Mouse (Mus musculus) A20 (cell line): ENCODE measurements around the gene Dhrs11.

ENCODE experiments used
- DNase-seq: peaks from one replicate; pipeline ENCODE4 v3.0.0-alpha.2; 2011; ENCODE audit warnings: low read depth, low spot score

Dhrs11 gene

DNA sequence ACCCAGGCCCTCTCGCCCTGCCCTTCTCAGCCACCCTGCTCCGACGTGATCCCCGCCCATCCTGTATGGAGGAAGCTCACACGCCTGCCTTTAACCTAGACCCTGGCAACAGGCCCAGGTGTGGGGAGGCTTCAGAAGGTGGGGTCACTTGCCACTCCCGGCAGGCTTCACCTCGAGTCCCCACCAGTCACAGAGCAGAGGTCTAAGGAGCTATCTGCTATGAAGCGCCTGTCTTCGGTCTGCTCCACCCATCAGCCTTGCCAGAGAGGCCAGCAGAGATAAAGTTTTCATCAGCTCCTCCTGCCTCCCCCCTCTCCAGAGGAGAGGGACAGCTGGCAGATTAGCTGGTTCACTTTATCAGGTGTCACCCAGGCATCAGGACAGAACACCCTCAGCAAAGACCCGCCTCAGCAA, 5.3 kb downstream of the Dhrs11 start:
- no peak for DNase-seq

DNA sequence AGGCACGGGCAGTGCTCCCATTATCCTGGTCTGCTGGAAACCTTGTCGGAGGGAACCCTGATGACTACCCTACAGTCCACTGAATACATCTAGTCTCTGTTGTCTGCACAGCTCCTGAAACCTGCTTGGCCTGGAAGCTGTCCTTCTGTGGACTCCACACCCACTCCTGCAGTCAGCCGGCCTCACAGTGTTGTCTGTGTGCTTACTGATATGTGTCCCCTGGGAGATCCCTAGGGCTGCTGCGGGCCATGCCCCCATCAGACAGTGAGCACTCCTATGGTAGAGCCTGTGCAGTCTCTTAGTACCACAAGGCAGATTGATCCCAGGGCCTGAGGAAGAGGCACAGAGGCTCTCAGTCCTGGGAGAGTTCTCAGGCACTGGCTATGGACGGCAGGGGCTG, 6.3 kb downstream of the Dhrs11 start:
- no peak for DNase-seq

- DNase-seq, result no peak
Observed at GRCm38 (mm10) chr11:84821131-84821770, 7.5 kb downstream of the Dhrs11 start.

DNA sequence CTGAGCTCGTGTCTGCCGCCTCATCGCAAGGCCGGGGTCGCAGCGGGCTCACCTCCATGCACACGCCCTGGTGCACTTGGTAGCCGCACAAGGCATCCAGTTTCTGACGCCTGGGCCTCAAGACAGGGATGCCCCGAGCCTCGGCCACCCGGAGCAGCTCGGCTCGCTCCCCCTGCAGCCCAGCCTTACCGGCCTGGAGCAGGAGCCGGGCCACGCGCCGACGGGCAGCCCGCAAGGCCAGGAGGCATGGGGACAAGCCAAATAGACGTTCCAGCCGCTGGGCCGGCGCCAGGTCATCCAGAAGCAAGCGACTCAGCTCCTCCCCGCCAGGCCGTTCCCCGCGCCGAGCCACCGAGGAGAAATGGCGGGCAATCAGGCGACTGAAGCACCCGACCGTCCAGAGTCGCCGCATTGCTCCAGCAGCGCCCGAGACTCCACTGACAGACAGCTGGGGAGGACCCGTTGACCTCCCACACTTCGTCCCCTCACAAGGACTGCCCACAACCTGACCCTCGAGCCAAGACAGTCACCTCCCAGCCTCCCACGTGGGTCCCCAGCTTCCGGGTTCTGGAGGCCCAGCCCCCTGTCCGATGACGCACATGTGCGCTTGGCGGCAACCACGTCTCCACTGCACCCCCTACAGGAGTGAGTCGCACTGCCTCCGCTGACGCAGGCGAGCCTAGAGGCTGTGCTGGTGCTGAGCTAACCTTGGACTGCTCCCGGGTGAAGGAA, 9.7 kb downstream of the Dhrs11 start, which contains the start of gene Mrm1:
Gene Mrm1, minus strand, starts transcription at position 555 of the 732 bp plus-strand sequence.
- DNase-seq, result peak; percentile 97

DNA sequence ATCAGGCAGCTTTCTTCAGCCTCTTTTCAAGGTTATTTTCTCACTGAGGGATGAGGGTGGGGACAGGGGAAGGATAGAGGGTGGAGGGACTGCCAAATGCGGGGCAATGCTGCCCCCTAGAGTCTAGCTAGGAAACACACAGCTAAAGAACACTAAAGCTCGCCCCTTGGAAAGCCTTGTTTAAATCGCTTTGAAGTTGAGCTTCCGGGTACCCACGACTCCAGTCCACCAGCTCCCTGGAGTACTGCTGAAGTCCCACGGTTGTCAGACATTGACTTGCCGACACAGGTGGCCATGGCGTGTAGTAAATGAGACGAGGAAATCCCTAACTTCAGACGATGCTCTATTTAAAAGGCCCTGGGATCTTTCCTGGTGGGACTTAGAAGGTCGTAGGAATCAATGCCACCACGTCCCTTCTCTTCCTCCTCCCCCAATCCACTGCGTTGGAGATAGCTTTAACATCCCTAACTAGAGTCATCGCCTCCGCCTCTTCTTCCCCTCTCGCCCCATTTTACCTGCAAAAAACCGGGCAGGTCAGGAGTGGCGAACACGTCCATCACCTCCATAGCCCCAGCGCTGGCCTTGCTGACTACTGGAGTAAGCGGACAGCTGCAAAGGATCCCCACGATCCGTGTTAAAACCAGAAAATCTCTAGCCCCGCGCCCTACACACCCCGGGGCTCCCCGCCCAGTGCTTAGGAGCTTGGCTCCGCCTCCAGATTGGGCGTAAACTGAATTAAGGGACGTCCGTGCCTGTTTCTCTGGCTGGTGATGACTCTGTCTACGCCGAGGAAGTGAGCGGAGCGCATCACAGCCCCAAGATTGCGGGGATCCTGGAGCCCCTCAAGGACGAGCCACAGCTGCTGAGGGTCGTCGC, 10.5 kb downstream of the Dhrs11 start:
- peak; percentile 93 for DNase-seq

- peak; percentile 25 for DNase-seq
Observed at GRCm38 (mm10) chr11:84817362-84817761, 11.4 kb downstream of the Dhrs11 start.

GRCm38 (mm10) chr11:84813724-84814510, 14.9 kb downstream of the Dhrs11 start:
- peak; percentile 75 for DNase-seq

DNA sequence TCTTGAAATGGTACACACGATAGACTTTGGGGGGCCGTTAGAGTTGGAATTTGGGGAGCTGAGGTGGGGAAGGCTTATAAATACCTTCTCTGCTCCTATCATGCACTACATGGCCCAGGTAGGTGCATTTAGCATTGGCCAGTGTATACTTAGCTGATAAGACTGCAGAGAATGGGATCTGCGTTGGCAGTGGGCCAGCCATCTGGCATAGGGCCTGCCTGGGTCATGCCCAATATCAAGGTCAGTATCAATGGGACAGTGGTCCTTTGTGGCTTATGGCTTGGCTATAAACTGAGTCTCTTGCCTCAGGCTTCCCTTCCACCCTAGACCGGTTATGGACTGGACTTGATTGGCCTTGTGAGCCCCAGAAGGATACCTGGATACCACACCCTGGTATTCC, 24.4 kb downstream of the Dhrs11 start:
- DNase-seq, result no peak

DNA sequence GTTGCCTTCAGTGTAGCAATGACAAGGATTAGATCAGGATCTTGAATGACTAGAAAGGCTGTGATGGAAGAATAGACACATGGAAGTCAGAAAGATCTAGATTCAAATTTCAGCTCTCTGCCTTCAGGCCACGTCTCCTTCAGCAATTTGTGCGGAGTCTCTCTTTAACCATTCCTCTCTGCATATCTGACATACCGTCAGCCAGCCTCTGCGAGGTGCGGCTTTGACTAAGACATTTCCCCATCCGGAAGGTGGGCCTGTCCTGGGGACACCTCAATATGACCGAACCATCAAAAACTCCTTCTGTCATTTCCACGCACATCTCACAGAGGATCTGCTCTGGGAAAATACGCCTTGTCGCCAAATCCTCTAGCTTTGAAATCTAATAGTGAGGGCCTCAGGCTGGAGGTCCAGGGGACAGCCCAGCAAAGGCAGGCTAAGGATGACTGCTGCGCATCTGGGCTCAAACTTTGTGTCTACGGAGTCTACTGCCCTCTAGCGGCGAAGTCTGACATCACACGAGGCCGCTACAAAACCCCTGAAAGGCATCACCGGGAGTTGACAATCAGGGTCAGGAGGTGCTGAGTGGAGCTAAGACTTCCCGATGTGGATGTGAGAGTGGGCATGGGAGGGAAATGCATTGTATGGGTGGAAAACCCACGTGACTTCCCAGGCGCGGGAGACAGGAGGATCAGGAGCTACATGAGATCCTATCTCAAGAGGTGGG, 31.0 kb downstream of the Dhrs11 start:
- peak; percentile 78 for DNase-seq

GRCm38 (mm10) chr11:84797026-84797425, 31.8 kb downstream of the Dhrs11 start:
- DNase-seq, result no peak

DNA sequence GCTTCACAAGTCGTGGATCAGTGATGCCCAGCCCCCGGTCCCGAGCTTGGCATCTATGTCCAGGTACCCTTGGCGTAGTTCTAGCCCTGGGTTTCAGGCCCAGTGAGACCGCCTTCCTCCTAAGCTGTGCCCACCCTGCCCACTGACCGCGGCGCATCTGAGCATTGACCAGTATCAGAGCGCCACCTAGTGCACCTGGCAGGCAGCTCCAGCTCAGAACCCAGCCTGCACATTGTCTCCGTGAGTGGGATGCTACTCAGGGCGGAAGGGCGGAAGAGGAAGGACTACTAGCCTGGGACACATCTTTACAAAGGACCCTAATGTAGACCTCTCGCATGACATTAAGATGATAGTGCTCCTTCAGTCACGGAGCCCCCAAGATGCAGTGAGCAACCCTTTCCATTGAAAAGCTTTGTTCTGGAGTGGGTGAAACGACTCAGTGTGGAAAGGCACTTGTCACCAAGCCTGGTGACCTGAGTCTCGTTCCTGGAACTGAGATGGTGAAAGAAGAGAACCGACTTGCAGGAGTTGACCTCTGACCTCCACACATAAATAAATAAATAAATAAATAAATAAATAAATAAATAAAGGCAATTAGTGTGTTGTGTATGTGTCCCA, 34.2 kb downstream of the Dhrs11 start:
- peak; percentile 75 for DNase-seq

GRCm38 (mm10) chr11:84793545-84793944, 35.2 kb downstream of the Dhrs11 start:
- no peak for DNase-seq

DNA sequence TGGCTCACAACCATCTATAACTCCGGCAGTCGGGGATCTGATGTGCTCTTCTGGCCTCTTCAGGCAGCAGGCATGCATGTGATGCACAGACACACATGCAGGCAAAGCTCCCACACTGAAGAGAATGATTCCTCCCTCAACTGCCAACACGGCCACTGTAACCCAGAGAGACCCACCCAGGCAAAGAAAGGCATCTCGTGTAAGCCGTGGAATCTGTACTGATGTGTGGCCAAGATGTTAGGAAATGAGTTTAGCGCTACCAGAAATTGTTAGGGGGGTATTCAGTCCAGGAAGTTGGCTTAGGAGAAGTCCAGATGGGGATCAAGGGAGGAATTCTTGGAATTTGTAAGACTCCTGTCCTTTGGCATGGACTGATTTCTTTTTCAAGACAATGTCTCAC, 38.4 kb downstream of the Dhrs11 start:
- no peak for DNase-seq

GRCm38 (mm10) chr11:84780143-84780870, 48.5 kb downstream of the Dhrs11 start:
- DNase-seq, result no peak

DNA sequence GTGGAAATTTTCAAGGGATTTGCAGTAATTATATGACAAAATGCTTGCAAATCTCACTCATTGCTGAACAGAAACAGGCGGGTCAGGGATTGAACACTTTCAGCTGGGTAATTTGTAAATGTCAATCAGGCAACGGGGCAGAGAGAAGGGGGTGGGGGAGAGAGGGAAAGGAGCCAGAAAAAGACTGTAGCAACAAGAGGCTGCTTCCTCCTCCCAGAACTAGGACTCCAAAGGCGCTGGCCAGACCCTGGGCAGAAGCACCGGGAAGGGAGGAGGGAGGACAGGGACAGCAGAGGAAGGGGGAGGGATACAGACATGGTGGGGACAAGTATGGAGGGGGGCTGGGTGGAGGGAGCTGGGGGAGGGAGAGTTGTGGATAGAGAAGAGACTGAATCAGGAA, 53.2 kb downstream of the Dhrs11 start:
- no peak for DNase-seq

- no peak for DNase-seq
Observed at GRCm38 (mm10) chr11:84774870-84775514, 53.8 kb downstream of the Dhrs11 start.
